Mouse (Mus musculus) ES-E14 (cell line): ENCODE measurements around the gene Cenpf.

Experiments
- HCFC1 ChIP-seq: IDR thresholded peaks from 2 replicates; pipeline ENCODE4 v1.6.1; 2012; ENCODE audit warnings: low read length, inconsistent platforms, borderline replicate concordance; ENCODE audit not compliant: insufficient read depth
- MAFK ChIP-seq: IDR thresholded peaks from 2 replicates; pipeline ENCODE4 v1.6.1; 2014; ENCODE audit warnings: mild to moderate bottlenecking, low read depth, low read length, inconsistent platforms; ENCODE audit not compliant: insufficient read depth
- ZC3H11A ChIP-seq: IDR thresholded peaks from 2 replicates; pipeline ENCODE4 v1.6.1; 2012; ENCODE audit warnings: low read depth, mild to moderate bottlenecking, inconsistent platforms, low read length, borderline replicate concordance

- TF ChIP-seq ZC3H11A: no peak
- TF ChIP-seq HCFC1: no peak
- no peak for TF ChIP-seq MAFK
These were observed 30.5 kb downstream of the Cenpf start for GRCm38 (mm10) chr1:189657406-189657805.
